Mouse (Mus musculus) megakaryocyte progenitor cell, adult 5-6 weeks (primary cell): ENCODE measurements around the gene Mcm3ap. TPM values are rescaled to one million over a fixed set of nuclear protein-coding genes. Genes with fewer than 3 reads are reported as not detected.

Experiments
- total RNA-seq, 2 experiments: library from RNA; stranded (forward) in 1 of 2; stranded (reverse) in 1 of 2; fragments of 157-497, 149-512 nt in 1 of 2; fragments of 200-1000 nt in 1 of 2; gene quantifications; 2 replicates each; pipeline versions ENCODE4 v1.2.3 to v1.2.4; 2015 to 2017

Mcm3ap gene
- total RNA-seq, 2 experiments from 2014 or later = 68.3 to 91.4 TPM

Other genes with a start within 250 kb of the Mcm3ap start
- gene Prmt2, start 231.1 kb upstream of the Mcm3ap start, total RNA-seq (2015) = 0.62 and 1.2 TPM in 2 replicates
- gene Prmt2, start 231.1 kb upstream of the Mcm3ap start, total RNA-seq (2017) = 2.0 and 2.4 TPM in 2 replicates
- gene S100b, start 215.1 kb upstream of the Mcm3ap start, total RNA-seq (2015) = not detected in 2 replicates
- not detected in 2 replicates for gene S100b, start 215.1 kb upstream of the Mcm3ap start, total RNA-seq (2017)
- 1.2 and 1.3 TPM in 2 replicates for gene Dip2a, start 123.6 kb upstream of the Mcm3ap start, total RNA-seq (2015)
- 1.4 and 2.9 TPM in 2 replicates for gene Dip2a, start 123.6 kb upstream of the Mcm3ap start, total RNA-seq (2017)
- gene AC141477.1, start 28.5 kb upstream of the Mcm3ap start, total RNA-seq (2015) = not detected in 2 replicates
- gene AC141477.1, start 28.5 kb upstream of the Mcm3ap start, total RNA-seq (2017) = 20.5 and 61.6 TPM in 2 replicates
- 35.8 and 40.5 TPM in 2 replicates for gene Pcnt, start 26.1 kb upstream of the Mcm3ap start, total RNA-seq (2015)
- gene Pcnt, start 26.1 kb upstream of the Mcm3ap start, total RNA-seq (2017) = 57.7 and 64.8 TPM in 2 replicates
- gene 2610028H24Rik, start 19.8 kb upstream of the Mcm3ap start, total RNA-seq (2015) = not detected in 2 replicates
- gene 2610028H24Rik, start 19.8 kb upstream of the Mcm3ap start, total RNA-seq (2017) = not detected in 2 replicates
- gene Ybey, start 187 bp downstream of the Mcm3ap start, total RNA-seq (2015) = 2.1 and 2.3 TPM in 2 replicates
- 3.8 and 4.2 TPM in 2 replicates for gene Ybey, start 187 bp downstream of the Mcm3ap start, total RNA-seq (2017)
- 0.61 and 2.4 TPM in 2 replicates for gene Lss, start 62.7 kb downstream of the Mcm3ap start, total RNA-seq (2015)
- 3.1 and 4.4 TPM in 2 replicates for gene Lss, start 62.7 kb downstream of the Mcm3ap start, total RNA-seq (2017)
- not detected in 2 replicates for gene Spatc1l, start 93.3 kb downstream of the Mcm3ap start, total RNA-seq (2015)
- not detected in 2 replicates for gene Spatc1l, start 93.3 kb downstream of the Mcm3ap start, total RNA-seq (2017)
- not detected in 2 replicates for gene Ftcd, start 106.7 kb downstream of the Mcm3ap start, total RNA-seq (2015)
- gene Ftcd, start 106.7 kb downstream of the Mcm3ap start, total RNA-seq (2017) = not detected in 2 replicates
- not detected in 2 replicates for gene Col6a2, start 154.7 kb downstream of the Mcm3ap start, total RNA-seq (2015)
- not detected in 2 replicates for gene Col6a2, start 154.7 kb downstream of the Mcm3ap start, total RNA-seq (2017)